Mouse (Mus musculus): ENCODE data around the gene 6430548M08Rik.

DNA sequence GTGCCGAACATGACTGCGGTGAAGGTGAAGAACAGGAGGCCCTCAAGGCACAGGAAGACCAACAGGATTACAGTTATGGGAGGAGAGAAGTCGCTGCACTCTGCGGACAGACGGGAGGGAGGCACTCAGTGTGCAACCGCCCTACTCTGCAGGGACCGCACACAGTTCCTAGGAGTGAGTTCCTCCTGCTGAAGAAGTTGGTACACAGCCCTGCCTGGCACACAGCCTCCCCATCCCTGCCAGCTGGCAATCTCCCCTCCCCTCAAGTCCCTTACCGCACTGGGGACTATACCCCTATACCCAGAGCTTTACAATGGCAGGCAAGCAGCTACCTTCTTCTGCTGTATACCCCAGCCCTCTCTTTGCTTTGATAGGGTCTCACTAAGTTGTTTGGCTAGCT lies 30.7 kb upstream of the 6430548M08Rik start:
- TF ChIP-seq POLR2A (IDR thresholded peaks at IDR 0.05; ENCODE audit: borderline replicate concordance, low read depth, low read length) = no peak
- TF ChIP-seq CTCF (IDR thresholded peaks at IDR 0.05; ENCODE audit: low read depth, low read length) = no peak
